Mouse (Mus musculus) forebrain, embryonic 14.5 days (tissue): Measurements from ENCODE around the gene Gpsm2. TPM values are rescaled to one million over a fixed set of nuclear protein-coding genes. Genes with fewer than 3 reads are reported as not detected.

Experiments
- ATAC-seq: fragments of 200-750 bp; cut with Nextera tagmentation; 2 replicates; pipeline ENCODE4 v1.8.0; 2017; ENCODE audit warnings: mild to moderate bottlenecking, moderate library complexity
- DNase-seq: peaks from one replicate; pipeline ENCODE4 v3.0.0-alpha.2; 2015; ENCODE audit warnings: low spot score
- H3K27ac ChIP-seq: fragments of 300-500 bp; sonication (generic); 2 replicates; pipeline ENCODE4 v1.5.1; 2014; ENCODE audit warnings: low read depth, mild to moderate bottlenecking, control low read depth, low read length, moderate library complexity
- H3K27me3 ChIP-seq: fragments of 300-500 bp; sonication (generic); replicated peaks from 2 replicates; pipeline ENCODE4 v1.6.1; 2014; ENCODE audit warnings: low read length, control low read depth, mixed read lengths; ENCODE audit not compliant: control insufficient read depth, insufficient read depth
- H3K36me3 ChIP-seq: fragments of 300-500 bp; sonication (generic); 2 replicates; pipeline ENCODE4 v1.6.1; 2014; ENCODE audit warnings: low read length, control low read depth; ENCODE audit not compliant: control insufficient read depth, insufficient read depth
- H3K4me1 ChIP-seq: fragments of 300-500 bp; sonication (generic); 2 replicates; pipeline ENCODE4 v1.6.1; 2014; ENCODE audit warnings: antibody characterized with exemption, low read length, control low read depth; ENCODE audit not compliant: control insufficient read depth, insufficient read depth
- H3K4me2 ChIP-seq: fragments of 300-500 bp; sonication (generic); 2 replicates; pipeline ENCODE4 v1.6.1; 2014; ENCODE audit warnings: mild to moderate bottlenecking, control low read depth, low read length
- H3K4me3 ChIP-seq: fragments of 300-500 bp; sonication (generic); 2 replicates; pipeline ENCODE4 v1.5.1; 2014; ENCODE audit warnings: low read depth, low read length, control low read depth
- H3K9ac ChIP-seq: fragments of 300-500 bp; sonication (generic); 2 replicates; pipeline ENCODE4 v1.6.1; 2014; ENCODE audit warnings: mild to moderate bottlenecking, low read length, control low read depth, moderate library complexity
- H3K9me3 ChIP-seq: fragments of 300-500 bp; sonication (generic); replicated peaks from 2 replicates; pipeline ENCODE4 v1.6.1; 2016; ENCODE audit warnings: low read length, control low read depth, mixed read lengths; ENCODE audit not compliant: control insufficient read depth
- WGBS: fragments of 180-500 bp; shearing (Covaris S2); extraction: QIAGEN DNeasy Blood & Tissue Kit; methylation state at CpG from one replicate; pipeline ENCODE4 v1.1.7; 2014; 5-methylcytosine and 5-hydroxymethylcytosine counted together
- polyA plus RNA-seq: library from polyadenylated mRNA; unstranded; fragments of >200 nt; fragmentation: Nextera tagmentation; extraction: Ambion mirVana; gene quantifications from 2 replicates; pipeline ENCODE4 v1.2.1, GENCODE M21; 2014

Gene Gpsm2
- polyA plus RNA-seq = 37.2 and 44.8 TPM in 2 replicates

DNA sequence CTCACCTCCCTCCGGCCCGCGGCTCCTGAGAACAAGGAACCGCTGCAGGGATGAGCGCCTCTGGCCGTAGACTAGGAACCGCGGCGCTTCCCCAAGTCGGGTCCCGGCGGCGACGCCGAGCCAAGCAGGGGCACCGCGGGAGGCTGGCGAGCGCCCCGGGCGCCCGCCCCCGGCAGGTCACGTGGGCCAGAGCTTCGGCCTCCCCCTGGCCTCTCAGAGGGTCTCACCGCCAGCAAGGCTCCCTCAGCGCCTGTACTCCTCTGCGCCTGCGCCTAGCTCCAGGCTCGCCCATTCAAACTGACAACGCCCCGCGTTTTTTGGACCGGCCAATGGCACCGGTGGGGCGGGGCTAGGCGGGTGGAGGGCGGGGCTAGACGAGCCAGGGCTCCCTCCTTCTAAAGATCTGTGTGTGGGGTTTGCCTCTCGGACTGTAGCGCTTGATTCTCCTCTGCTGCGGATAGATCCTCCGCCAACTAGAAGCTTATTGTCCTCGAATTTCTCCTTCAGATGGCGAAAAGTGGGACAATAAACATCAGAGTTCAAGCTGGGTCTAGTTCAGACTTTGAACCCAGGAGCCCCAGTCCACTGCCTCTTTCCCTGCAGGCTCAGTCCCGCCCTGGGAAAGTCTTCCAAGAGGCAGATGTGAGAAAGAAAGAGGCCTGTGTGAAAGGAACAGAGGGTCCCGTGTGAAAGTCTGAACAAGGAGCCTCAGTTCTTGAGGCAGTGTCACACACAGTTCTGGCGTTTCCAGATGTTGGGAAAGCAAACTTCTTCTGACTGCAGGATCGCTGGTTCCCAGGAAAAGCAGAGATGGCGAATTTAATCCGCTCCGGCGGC, at the start of gene Gpsm2:
Gene Gpsm2 (minus strand): TSS at position 274 of the 837 bp plus-strand sequence.
- Histone ChIP-seq H3K4me3 (peak within 1 kb of the TSS; percentile 67), H3K27ac (peak within 1 kb of the TSS; percentile 88), H3K36me3 (no peaks in the 10 kb centered on the region), H3K9me3 (no peaks in the 10 kb centered on the region), H3K4me1 (peaks cover 9% of the 10 kb centered on the region), H3K9ac (peak within 1 kb of the TSS; percentile 84), H3K4me2 (peak within 1 kb of the TSS; percentile 53), H3K27me3 (no peaks in the 10 kb centered on the region)
- 2% methylated on average over 37 of the region's 53 CpGs for WGBS
- ATAC-seq = peak; percentile 99
- DNase-seq = peak; percentile 98

DNA sequence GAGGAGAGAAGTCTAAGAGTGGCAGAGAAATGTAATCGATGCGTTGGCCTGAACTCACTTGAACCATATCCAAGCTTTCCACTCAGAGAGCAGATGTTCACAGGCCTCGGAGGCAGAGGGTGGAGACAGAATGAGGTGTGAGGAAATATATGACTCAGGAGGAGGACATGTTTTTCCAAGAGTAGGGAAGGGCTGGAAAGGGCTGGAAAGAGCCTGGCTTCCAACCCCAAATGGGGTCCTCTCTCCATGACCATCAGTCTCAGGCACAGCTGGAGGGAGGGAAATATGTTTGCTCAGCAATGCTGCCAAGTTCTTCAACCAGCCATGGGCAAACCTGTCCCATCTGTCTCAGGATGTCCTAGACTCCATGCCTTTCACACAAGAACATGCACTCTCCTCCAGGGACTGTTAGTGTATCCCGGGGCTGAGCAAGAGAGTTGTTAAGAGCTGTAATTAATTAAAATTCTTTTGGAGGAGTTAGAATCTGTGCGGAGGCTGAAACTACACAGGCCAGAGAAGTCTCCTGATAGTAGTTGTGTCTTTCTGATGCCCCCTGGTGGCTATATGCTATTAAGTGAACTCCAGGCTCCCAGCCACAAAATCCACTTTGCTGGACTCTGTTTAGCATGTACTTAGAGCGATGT, 48.7 kb upstream of the Gpsm2 start:
- peak; percentile 78 for ATAC-seq

DNA sequence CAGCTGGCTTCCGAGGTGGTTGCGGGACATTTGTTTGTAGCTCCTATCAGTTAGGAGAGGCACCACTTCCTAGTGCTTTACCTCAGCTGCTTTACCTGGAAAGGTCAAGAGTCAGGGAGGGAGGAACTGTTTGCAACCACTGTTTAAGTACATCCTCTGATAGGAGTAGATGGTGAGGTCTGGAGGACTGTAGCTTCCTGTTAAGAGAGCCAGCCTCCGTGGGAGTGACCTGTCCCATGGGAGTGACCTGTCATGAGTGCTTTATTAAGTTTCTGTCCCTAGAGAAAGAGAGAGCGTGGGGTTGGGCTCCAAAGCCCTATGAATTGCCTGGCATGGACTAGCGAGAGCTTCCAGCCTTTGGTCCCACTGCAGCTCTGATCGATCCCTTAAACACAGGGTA, 47.4 kb upstream of the Gpsm2 start:
- Histone ChIP-seq H3K27me3 (no peaks in the 10 kb centered on the region), H3K4me2 (no peak overlapping the region), H3K4me3 (no peak overlapping the region), H3K4me1 (no peaks in the 10 kb centered on the region), H3K27ac (no peak overlapping the region), H3K9me3 (no peaks in the 10 kb centered on the region), H3K9ac (no peak overlapping the region), H3K36me3 (no peaks in the 10 kb centered on the region)
- no peak for DNase-seq
- WGBS = 89% methylated on average over 6 of the region's 6 CpGs
- no peak for ATAC-seq

More for the DNA sequence above, 48.7 kb upstream of the Gpsm2 start:
- Histone ChIP-seq H3K4me3 (no peak overlapping the region), H3K36me3 (no peaks in the 10 kb centered on the region), H3K9me3 (no peaks in the 10 kb centered on the region), H3K4me1 (no peaks in the 10 kb centered on the region), H3K27ac (no peak overlapping the region), H3K9ac (no peak overlapping the region), H3K4me2 (no peak overlapping the region), H3K27me3 (no peaks in the 10 kb centered on the region)
- DNase-seq = peak; percentile 88
- 33% methylated on average over 6 of the region's 6 CpGs for WGBS

DNA sequence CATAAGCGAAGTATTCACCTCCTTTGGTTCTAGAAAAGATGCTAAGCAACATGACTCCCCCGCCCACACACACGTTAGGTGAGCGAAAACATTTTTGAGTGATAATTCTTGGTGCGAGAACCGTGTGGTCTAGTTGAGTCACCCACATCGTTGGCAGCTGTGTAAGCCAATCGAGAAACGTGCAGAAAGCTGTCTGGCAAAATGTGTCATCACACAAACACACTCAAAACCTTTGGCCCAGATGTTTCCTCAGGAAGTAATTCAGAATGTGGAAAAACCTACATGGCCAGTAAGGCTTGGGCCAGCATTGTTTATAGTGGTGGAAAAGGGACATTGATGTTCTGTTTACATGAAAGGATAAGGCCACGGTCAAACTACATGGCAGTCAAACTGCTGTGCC, 45.3 kb upstream of the Gpsm2 start:
- Histone ChIP-seq H3K4me3 (no peak overlapping the region), H3K36me3 (no peaks in the 10 kb centered on the region), H3K4me2 (no peak overlapping the region), H3K4me1 (no peaks in the 10 kb centered on the region), H3K9me3 (no peaks in the 10 kb centered on the region), H3K27me3 (no peaks in the 10 kb centered on the region), H3K9ac (no peak overlapping the region), H3K27ac (no peak overlapping the region)
- WGBS = 91% methylated on average over 10 of the region's 10 CpGs
- ATAC-seq (no peak), DNase-seq (no peak)

DNA sequence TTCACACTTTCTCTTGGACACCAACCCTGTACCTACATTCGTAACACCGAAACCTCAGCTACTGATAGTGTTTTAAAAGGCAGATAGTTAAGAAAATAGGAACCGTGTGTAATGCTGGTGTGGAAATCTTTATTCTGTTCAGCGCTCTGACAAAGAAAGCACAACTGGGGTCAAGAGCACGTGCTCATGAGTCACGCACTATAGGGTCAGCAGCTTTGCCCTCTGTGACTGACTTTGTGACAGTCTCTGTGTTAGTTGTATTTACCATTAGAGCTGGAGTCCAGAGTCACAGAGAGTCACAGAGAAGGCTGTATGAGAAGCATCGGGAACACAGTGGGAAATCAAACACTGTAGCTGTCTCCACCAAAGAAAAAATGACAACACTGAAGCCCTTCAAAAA, 44.8 kb upstream of the Gpsm2 start:
- Histone ChIP-seq H3K9me3 (no peaks in the 10 kb centered on the region), H3K9ac (no peak overlapping the region), H3K36me3 (no peaks in the 10 kb centered on the region), H3K27ac (no peak overlapping the region), H3K4me2 (no peak overlapping the region), H3K27me3 (no peaks in the 10 kb centered on the region), H3K4me3 (no peak overlapping the region), H3K4me1 (no peaks in the 10 kb centered on the region)
- WGBS = 91% methylated on average over 7 of the region's 7 CpGs
- no peak for ATAC-seq
- no peak for DNase-seq

- no peak overlapping the region for H3K9ac ChIP-seq
- no peak overlapping the region for H3K27ac ChIP-seq
- no peak overlapping the region for H3K4me3 ChIP-seq
- H3K27me3 ChIP-seq = no peaks in the 10 kb centered on the region
- no peaks in the 10 kb centered on the region for H3K9me3 ChIP-seq
- ATAC-seq = no peak
- no peak for DNase-seq
- H3K36me3 ChIP-seq = no peaks in the 10 kb centered on the region
- 92% methylated on average over 7 of the region's 7 CpGs for WGBS
- H3K4me1 ChIP-seq = no peaks in the 10 kb centered on the region
- H3K4me2 ChIP-seq = no peak overlapping the region
These were observed 43.4 kb upstream of the Gpsm2 start for GRCm38 (mm10) chr3:108765476-108765875.

DNA sequence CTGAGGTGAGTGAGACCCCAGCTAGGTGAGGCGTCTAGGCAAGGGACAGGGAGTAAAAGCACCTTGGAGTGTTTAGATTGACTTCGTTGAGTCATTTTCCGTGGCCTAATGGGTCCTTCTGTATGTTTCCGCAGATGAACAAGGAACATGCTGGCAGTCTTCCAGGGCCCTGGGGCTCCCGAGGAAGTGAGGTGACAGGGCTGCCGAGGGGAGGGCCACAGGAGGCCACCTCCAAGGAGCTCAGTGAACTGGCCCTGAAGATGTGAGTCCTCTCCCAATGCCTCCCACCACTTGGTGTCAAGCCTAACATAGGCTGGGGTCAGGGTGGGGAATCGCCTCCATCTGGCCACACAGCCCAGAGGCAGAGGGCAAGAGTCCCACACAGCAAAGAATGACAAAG, 42.9 kb upstream of the Gpsm2 start:
- H3K27ac ChIP-seq = no peak overlapping the region
- no peak overlapping the region for H3K4me3 ChIP-seq
- ATAC-seq (no peak), DNase-seq (peak; percentile 16)
- H3K36me3 ChIP-seq = no peaks in the 10 kb centered on the region
- no peaks in the 10 kb centered on the region for H3K9me3 ChIP-seq
- H3K27me3 ChIP-seq = no peaks in the 10 kb centered on the region
- no peaks in the 10 kb centered on the region for H3K4me1 ChIP-seq
- no peak overlapping the region for H3K9ac ChIP-seq
- WGBS = 40% methylated on average over 7 of the region's 7 CpGs
- no peak overlapping the region for H3K4me2 ChIP-seq

DNA sequence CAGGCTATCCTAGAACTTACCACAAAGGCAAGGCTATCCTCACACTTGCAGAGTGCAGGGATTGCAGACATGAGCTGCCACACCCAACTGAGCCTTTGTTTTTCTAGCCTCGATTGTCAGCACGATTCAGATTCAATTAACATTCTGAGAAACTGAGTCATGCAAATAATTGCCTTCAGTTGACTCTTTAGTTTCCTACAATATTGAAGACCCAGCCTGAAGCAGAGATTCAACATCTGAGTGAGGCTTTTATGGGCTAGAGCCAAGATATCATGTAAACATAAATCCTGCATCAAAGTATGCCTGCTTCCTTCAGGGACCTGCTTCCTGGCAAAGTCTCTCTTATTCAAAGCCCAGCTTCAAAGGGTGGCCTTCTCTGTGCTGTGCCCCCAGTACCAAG, 41.6 kb upstream of the Gpsm2 start:
- Histone ChIP-seq H3K4me1 (no peaks in the 10 kb centered on the region), H3K4me2 (no peak overlapping the region), H3K27ac (no peak overlapping the region), H3K4me3 (no peak overlapping the region), H3K27me3 (no peaks in the 10 kb centered on the region), H3K36me3 (no peaks in the 10 kb centered on the region), H3K9ac (no peak overlapping the region), H3K9me3 (no peaks in the 10 kb centered on the region)
- WGBS = 69% methylated on average over 2 of the region's 2 CpGs
- no peak for ATAC-seq
- no peak for DNase-seq

GRCm38 (mm10) chr3:108762597-108763111, 40.5 kb upstream of the Gpsm2 start:
- H3K27me3 ChIP-seq = no peaks in the 10 kb centered on the region
- H3K4me1 ChIP-seq = no peaks in the 10 kb centered on the region
- ATAC-seq (no peak), DNase-seq (peak; percentile 9)
- H3K9ac ChIP-seq = no peak overlapping the region
- no peak overlapping the region for H3K4me3 ChIP-seq
- no peaks in the 10 kb centered on the region for H3K36me3 ChIP-seq
- no peak overlapping the region for H3K4me2 ChIP-seq
- H3K27ac ChIP-seq = no peak overlapping the region
- 83% methylated on average over 7 of the region's 7 CpGs for WGBS
- H3K9me3 ChIP-seq = no peaks in the 10 kb centered on the region
